Mouse (Mus musculus) liver, embryonic 14.5 days (tissue): Measurements from ENCODE around the gene Tcte2. TPM values are rescaled to one million over a fixed set of nuclear protein-coding genes. Genes with fewer than 3 reads are reported as not detected.

ENCODE experiments used
- ATAC-seq: fragments of 200-750 bp; cut with Nextera tagmentation; 2 replicates; pipeline ENCODE4 v1.8.0; 2017; ENCODE audit warnings: moderate number of reproducible peaks, mild to moderate bottlenecking, moderate library complexity; ENCODE audit not compliant: insufficient read depth
- DNase-seq, 3 experiments: peaks; one replicate each; pipeline ENCODE4 v3.0.0-alpha.2; 2012 to 2013; ENCODE audit warnings: low read depth in 3 of 3, low spot score in 3 of 3
- H3K27ac ChIP-seq: fragments of 300-500 bp; sonication (generic); 2 replicates; pipeline ENCODE4 v1.5.1; 2014; ENCODE audit warnings: moderate library complexity, mild to moderate bottlenecking, control low read depth, inconsistent platforms
- H3K27me3 ChIP-seq: fragments of 300-500 bp; sonication (generic); 2 replicates; pipeline ENCODE4 v1.6.1; 2014; ENCODE audit warnings: mild to moderate bottlenecking, low read length, moderate library complexity; ENCODE audit not compliant: control insufficient read depth, insufficient read depth
- H3K36me3 ChIP-seq: fragments of 300-500 bp; sonication (generic); replicated peaks from 2 replicates; pipeline ENCODE4 v1.6.1; 2014; ENCODE audit warnings: low read depth; ENCODE audit not compliant: control insufficient read depth, insufficient read depth
- H3K4me1 ChIP-seq, 2 experiments: fragments of 200-500 bp in 1 of 2; fragments of 300-500 bp in 1 of 2; sonication (generic) in 1 of 2; replicated peaks; 2 replicates each; pipeline ENCODE4 v1.6.1; 2012 to 2014; ENCODE audit warnings: antibody characterized with exemption in 1 of 2, inconsistent platforms in 1 of 2, low read length in 1 of 2; ENCODE audit not compliant: control insufficient read depth in 2 of 2, insufficient read depth in 2 of 2
- H3K4me2 ChIP-seq: fragments of 300-500 bp; sonication (generic); 2 replicates; pipeline ENCODE4 v1.6.1; 2014; ENCODE audit warnings: low read depth, mild to moderate bottlenecking, control low read depth, moderate library complexity
- H3K4me3 ChIP-seq, 2 experiments: fragments of 200-500 bp in 1 of 2; fragments of 300-500 bp in 1 of 2; sonication (generic) in 1 of 2; 2 replicates each; pipeline ENCODE4 v1.5.1; 2012 to 2014; ENCODE audit warnings: low read depth in 2 of 2, low read length in 2 of 2, mild to moderate bottlenecking in 2 of 2, control low read depth in 1 of 2, inconsistent platforms in 1 of 2, moderate library complexity in 1 of 2; ENCODE audit not compliant: insufficient read depth in 1 of 2
- H3K9ac ChIP-seq: fragments of 300-500 bp; sonication (generic); replicated peaks from 2 replicates; pipeline ENCODE4 v1.6.1; 2014; ENCODE audit warnings: mild to moderate bottlenecking, control low read depth, moderate library complexity
- H3K9me3 ChIP-seq: fragments of 300-500 bp; sonication (generic); 2 replicates; pipeline ENCODE4 v1.6.1; 2016; ENCODE audit warnings: low read length, mixed read lengths; ENCODE audit not compliant: control insufficient read depth
- CTCF ChIP-seq: IDR thresholded peaks from 2 replicates; pipeline ENCODE4 v1.5.1; 2016; ENCODE audit warnings: antibody characterized with exemption, low read depth, control low read depth
- EP300 ChIP-seq: IDR thresholded peaks from 2 replicates; pipeline ENCODE4 v1.6.1; 2016; ENCODE audit warnings: antibody characterized with exemption, low read depth
- WGBS: fragments of 180-500 bp; shearing (Covaris S2); extraction: QIAGEN DNeasy Blood & Tissue Kit; methylation state at CpG from one replicate; pipeline ENCODE4 v1.1.7; 2014; ENCODE audit not compliant: insufficient replicate concordance; 5-methylcytosine and 5-hydroxymethylcytosine counted together
- polyA plus RNA-seq, 2 experiments: library from polyadenylated mRNA; depleted of rRNA in 1 of 2; stranded (reverse) in 1 of 2; unstranded in 1 of 2; fragments of >200 nt; fragmentation: Nextera tagmentation in 1 of 2; extraction: Ambion mirVana in 1 of 2; gene quantifications; 2 replicates each; pipeline versions ENCODE4 v1.2.1 to v1.2.3; 2012 to 2014

Tcte2 gene
- polyA plus RNA-seq, 2 experiments, result 0.26 TPM; not detected in 1

DNA sequence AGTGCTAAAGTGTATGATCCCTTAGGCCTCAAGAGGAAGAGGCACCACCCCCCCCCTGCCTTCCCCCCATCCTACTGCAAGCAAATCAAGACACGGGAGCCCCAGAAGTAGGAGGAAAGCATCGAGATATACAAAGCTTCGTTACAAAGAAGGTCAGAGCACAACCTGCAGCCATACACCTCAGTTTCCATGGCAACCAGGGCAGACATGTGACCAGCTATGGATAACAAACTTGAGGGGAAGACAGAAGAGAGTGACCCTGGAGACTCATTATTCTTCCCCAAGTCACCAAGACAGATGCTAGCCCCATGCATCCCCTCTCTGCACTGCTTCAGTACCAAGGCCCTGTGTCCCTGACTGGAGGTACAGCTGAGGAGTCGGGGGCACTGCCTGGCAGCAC is 74.5 kb downstream of the Tcte2 start:
- H3K9ac ChIP-seq, result no peak overlapping the region
- WGBS, result 46% methylated on average over 4 of the region's 4 CpGs

DNA sequence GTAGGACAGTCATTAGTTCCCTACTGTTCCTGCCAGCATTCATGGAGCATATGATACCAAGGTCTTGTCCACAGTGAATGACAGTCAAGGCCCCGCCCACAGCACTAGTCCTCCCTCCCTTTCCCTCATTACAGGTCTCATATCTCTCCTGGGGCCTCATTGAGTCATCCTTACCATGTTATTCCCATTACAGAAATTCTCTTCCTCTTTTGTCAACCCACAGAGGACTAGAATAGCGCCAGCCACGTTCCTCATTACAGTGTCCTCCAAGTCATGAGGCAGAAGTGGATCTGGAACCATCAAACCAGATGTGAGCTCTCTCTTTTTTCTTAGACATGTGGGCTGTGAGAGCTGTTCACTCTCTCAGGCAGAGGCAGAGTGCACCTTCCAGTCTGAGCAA is 76.0 kb downstream of the Tcte2 start:
- H3K9me3 ChIP-seq, result no peaks in the 10 kb centered on the region
- DNase-seq (no peak), ATAC-seq (no peak)
- H3K9ac ChIP-seq, result no peak overlapping the region
- H3K4me1 ChIP-seq, result peaks cover 0 to 20% of the 10 kb centered on the region in 2 experiments; a peak in 2 of 4 replicates
- TF ChIP-seq CTCF (no peak), EP300 (no peak)
- H3K4me3 ChIP-seq, result no peak overlapping the region
- no peaks in the 10 kb centered on the region for H3K36me3 ChIP-seq
- 29% methylated on average over 3 of the region's 3 CpGs for WGBS
- H3K4me2 ChIP-seq, result no peak overlapping the region
- H3K27ac ChIP-seq, result no peak overlapping the region
- H3K27me3 ChIP-seq, result no peaks in the 10 kb centered on the region

More for the DNA sequence above, 74.5 kb downstream of the Tcte2 start:
- no peak overlapping the region for H3K4me3 ChIP-seq
- H3K4me1 ChIP-seq, result peaks cover 0 to 20% of the 10 kb centered on the region in 2 experiments; a peak in 2 of 4 replicates
- TF ChIP-seq EP300 (no peak), CTCF (no peak)
- DNase-seq (no peak), ATAC-seq (no peak)
- H3K9me3 ChIP-seq, result no peaks in the 10 kb centered on the region
- no peaks in the 10 kb centered on the region for H3K36me3 ChIP-seq
- no peak overlapping the region for H3K4me2 ChIP-seq
- H3K27ac ChIP-seq, result no peak overlapping the region
- no peaks in the 10 kb centered on the region for H3K27me3 ChIP-seq

DNA sequence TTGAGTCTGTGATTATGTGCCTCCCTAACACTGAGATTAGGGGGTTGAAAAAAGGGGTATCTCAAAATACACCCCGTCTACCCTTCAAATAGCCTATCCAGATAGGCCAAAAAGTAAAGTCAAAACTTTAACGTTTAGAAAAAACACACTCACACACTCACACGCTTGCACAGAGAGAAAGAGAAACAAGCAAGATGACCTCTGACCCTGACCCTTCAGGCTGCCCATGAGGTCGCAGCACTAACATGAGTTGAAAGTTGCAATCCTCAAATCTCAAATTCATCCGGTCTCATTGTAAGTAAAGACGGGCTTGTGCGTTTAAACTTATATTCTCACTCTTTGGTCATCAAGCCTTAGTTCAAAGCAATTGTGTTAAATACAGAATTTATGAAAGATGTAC is 77.4 kb downstream of the Tcte2 start:
- H3K9me3 ChIP-seq, result no peaks in the 10 kb centered on the region
- TF ChIP-seq EP300, result no peak
- no peak for TF ChIP-seq CTCF
- H3K9ac ChIP-seq, result no peak overlapping the region
- 34% methylated on average over 7 of the region's 7 CpGs for WGBS
- no peak for ATAC-seq
- no peak for DNase-seq
- H3K4me2 ChIP-seq, result no peak overlapping the region
- H3K4me1 ChIP-seq, result peaks cover 0 to 20% of the 10 kb centered on the region in 2 experiments; a peak in 2 of 4 replicates
- no peaks in the 10 kb centered on the region for H3K27me3 ChIP-seq
- H3K36me3 ChIP-seq, result no peaks in the 10 kb centered on the region
- H3K27ac ChIP-seq, result no peak overlapping the region
- H3K4me3 ChIP-seq, result no peak overlapping the region

DNA sequence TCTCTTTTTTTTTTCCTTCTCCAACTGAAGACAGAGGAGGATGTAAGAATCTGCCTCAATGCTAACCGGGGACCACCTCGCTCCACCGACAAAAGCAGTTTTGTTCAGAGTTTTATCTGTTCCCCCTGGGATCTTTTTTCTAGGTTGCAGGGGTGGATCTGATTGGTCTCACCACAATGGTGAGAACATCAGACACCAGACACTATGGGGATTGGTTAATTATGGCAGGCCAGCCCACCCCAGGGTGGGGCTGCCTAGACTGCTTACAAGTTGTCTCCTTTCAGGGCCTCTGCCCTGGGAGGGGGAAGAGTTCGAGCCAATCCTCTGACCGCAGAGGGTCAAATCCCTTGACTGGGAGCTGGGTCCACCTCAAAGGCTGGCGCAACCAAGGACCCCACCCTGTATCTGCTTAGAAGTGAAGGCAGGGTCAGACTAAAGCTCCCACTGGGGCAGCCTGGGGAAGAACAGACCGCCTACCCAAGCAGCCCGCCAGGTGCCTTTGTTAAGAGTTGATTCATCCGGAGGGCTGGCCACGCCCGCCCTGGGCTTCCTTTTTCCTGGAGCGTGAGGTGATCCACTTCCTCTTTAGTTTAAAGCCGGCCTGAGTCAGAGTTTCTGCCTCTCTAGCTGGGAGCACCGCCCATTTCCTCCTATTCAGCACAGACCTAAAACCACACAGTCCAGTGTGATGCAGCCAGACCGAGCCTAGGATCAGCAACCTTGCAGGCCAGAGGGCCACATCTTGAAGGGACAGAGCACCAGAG is 78.0 kb downstream of the Tcte2 start:
- H3K9ac ChIP-seq, result no peak overlapping the region

DNA sequence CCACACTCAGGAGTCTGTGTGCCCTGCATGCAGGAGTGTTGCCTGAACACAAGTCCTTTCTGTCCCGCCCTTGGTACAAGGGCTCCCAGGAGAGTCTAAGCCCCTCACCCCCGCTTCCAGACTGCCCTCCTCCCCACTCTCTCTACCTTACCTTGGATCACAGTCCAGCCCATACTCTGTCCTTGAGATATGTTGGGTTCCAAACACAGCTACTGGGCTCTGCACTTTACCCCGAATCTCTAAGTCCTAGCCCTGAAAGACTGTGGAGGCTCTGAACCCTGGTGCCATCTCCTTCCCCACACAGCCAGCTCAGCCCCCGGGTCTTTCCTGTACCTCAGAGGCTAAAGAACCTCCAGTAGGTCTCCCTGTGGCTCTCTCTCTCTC is 78.6 kb downstream of the Tcte2 start:
- TF ChIP-seq EP300, result no peak
- TF ChIP-seq CTCF, result no peak
- no peaks in the 10 kb centered on the region for H3K27me3 ChIP-seq
- H3K9me3 ChIP-seq, result no peaks in the 10 kb centered on the region
- peak overlapping the region; percentile 3 for H3K4me2 ChIP-seq
- H3K4me1 ChIP-seq, result peaks cover 0 to 20% of the 10 kb centered on the region in 2 experiments; a peak in 2 of 4 replicates
- no peak overlapping the region for H3K9ac ChIP-seq
- 15% methylated on average over 4 of the region's 4 CpGs for WGBS
- DNase-seq, result no peak
- peak overlapping the region; percentile 22 to 43 for H3K4me3 ChIP-seq
- peak overlapping the region; percentile 2; the same call in 1 of the 2 replicates for H3K27ac ChIP-seq
- no peak for ATAC-seq
- H3K36me3 ChIP-seq, result no peaks in the 10 kb centered on the region

More for the DNA sequence above, 78.0 kb downstream of the Tcte2 start:
- ATAC-seq (peak; percentile 83), DNase-seq (peak in 2 of 3 experiments; percentile 23 to 57)
- Histone ChIP-seq H3K36me3 (no peaks in the 10 kb centered on the region), H3K4me2 (peak overlapping the region; percentile 21), H3K27me3 (no peaks in the 10 kb centered on the region), H3K9me3 (no peaks in the 10 kb centered on the region), H3K27ac (no peak overlapping the region), H3K4me3 (peak overlapping the region; percentile 22 to 43; a peak in 2 of 4 replicates), H3K4me1 (peaks cover 0 to 20% of the 10 kb centered on the region in 2 experiments; a peak in 2 of 4 replicates)
- TF ChIP-seq CTCF (no peak), EP300 (no peak)
- 2% methylated on average over 15 of the region's 15 CpGs for WGBS
